9 mouse cellular contexts compared by ENCODE assay signal in the genomic region with DNA sequence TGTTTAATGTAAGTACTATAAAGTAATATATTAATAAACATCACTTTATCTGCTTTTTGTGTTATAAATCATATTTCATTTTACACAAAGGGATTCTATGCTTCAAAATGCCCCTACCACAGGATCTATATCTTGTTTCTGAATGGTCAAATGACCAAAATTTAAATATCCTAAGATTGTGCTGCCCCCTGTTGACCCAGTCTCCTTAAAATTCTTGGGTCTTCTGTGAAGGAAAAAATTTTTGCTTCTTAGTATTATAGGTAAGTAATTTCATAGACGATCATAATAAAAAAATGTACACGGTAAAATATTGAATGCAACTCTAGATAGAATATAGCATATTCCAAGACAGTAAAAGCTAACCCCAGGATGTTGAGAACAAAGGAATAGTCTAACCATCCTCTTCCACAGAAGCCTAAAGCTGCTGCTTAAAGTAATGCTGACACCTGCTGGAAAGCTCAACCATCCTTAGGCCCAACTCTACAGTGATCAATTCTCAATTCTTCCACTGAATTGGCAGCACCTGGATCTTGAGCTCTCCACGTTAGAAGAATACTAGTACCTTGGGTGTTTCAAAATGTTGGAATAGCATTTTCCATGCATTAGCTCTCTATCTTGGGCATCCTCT. TPM values are rescaled to one million over a fixed set of nuclear protein-coding genes. Genes with fewer than 3 reads are reported as not detected.
DNase-seq lines count a peak whose midpoint lies in the region; ATAC-seq and TF ChIP-seq lines count a peak whose summit lies in the region.
"Had no signal": no experiment of that assay in that cellular context is flagged by ENCODE, and none has a peak within 500 bp of the region (broad histone marks: within the 10 kb centered on the region; RNA-seq: fewer than 3 reads in every experiment).

No protein-coding gene starts in this region.

- H3K4me3 ChIP-seq in embryonic facial prominence, embryonic 11.5 days (ENCODE audit: low read depth, low read length) = no peak overlapping the region
- H3K4me3 ChIP-seq in embryonic facial prominence, embryonic 10.5 days = no peak overlapping the region
- no peak overlapping the region for H3K4me3 ChIP-seq in limb, embryonic 14.5 days (replicated peaks; ENCODE audit: low read length)

- no peaks in the 10 kb centered on the region for H3K4me1 ChIP-seq in embryonic facial prominence, embryonic 11.5 days (ENCODE audit: control insufficient read depth, insufficient read depth, low read length)
- H3K4me1 ChIP-seq in embryonic facial prominence, embryonic 10.5 days = no peaks in the 10 kb centered on the region
- no peaks in the 10 kb centered on the region for H3K4me1 ChIP-seq in limb, embryonic 14.5 days (ENCODE audit: control insufficient read depth, insufficient read depth, low read length)

- no peak overlapping the region for H3K4me2 ChIP-seq in embryonic facial prominence, embryonic 11.5 days (ENCODE audit: low read depth, low read length)
- no peak overlapping the region for H3K4me2 ChIP-seq in limb, embryonic 14.5 days (replicated peaks; ENCODE audit: low read depth, low read length, severe bottlenecking)

- intact Hi-C loops in left cerebral cortex, postnatal 4 days (cut with DNase I) = loop anchor here (10.0 kb wide), 1 partner anchor 127 kb away; no protein-coding TSS in a partner anchor

- no peak for ATAC-seq in embryonic facial prominence, embryonic 11.5 days (replicated peaks; ENCODE audit: insufficient number of reproducible peaks, low FRiP score, low TSS enrichment, low read depth)
- no peak for ATAC-seq in Patski
- peak; percentile 37; the same call in 1 of the 2 replicates for ATAC-seq in limb, embryonic 14.5 days (ENCODE audit: low FRiP score, low read depth)
- no peak for ATAC-seq in megakaryocyte-erythroid progenitor cell, adult 5-6 weeks (replicated peaks; ENCODE audit: low FRiP score, low TSS enrichment, poor library complexity, severe bottlenecking)

- H3K27ac ChIP-seq in embryonic facial prominence, embryonic 11.5 days (replicated peaks; ENCODE audit: low read depth, low read length) = no peak overlapping the region
- H3K27ac ChIP-seq in embryonic facial prominence, embryonic 10.5 days (replicated peaks) = no peak overlapping the region
- no peak overlapping the region for H3K27ac ChIP-seq in limb, embryonic 14.5 days (replicated peaks; ENCODE audit: low read depth, low read length)
- H3K27ac ChIP-seq: liver, embryonic 14.5 days had no signal

- H3K9ac ChIP-seq in embryonic facial prominence, embryonic 11.5 days (replicated peaks; ENCODE audit: low read length) = no peak overlapping the region
- H3K9ac ChIP-seq in limb, embryonic 14.5 days (ENCODE audit: low read depth, low read length, severe bottlenecking) = no peak overlapping the region
- H3K9ac ChIP-seq: liver, embryonic 14.5 days had no signal

- H3K36me3 ChIP-seq in embryonic facial prominence, embryonic 11.5 days (replicated peaks; ENCODE audit: control insufficient read depth, insufficient read depth, low read depth, low read length) = no peaks in the 10 kb centered on the region
- peaks cover 7% of the 10 kb centered on the region; the same call in 1 of the 2 replicates for H3K36me3 ChIP-seq in embryonic facial prominence, embryonic 10.5 days (replicated peaks)
- no peaks in the 10 kb centered on the region for H3K36me3 ChIP-seq in limb, embryonic 14.5 days (ENCODE audit: control insufficient read depth, insufficient read depth, low read length)

- H3K27me3 ChIP-seq in embryonic facial prominence, embryonic 11.5 days (ENCODE audit: control insufficient read depth, insufficient read depth, low read length) = no peaks in the 10 kb centered on the region
- no peaks in the 10 kb centered on the region for H3K27me3 ChIP-seq in embryonic facial prominence, embryonic 10.5 days (replicated peaks; ENCODE audit: low read depth, poor library complexity, severe bottlenecking)
- peaks cover 11% of the 10 kb centered on the region for H3K27me3 ChIP-seq in Patski
- H3K27me3 ChIP-seq in limb, embryonic 14.5 days (ENCODE audit: control insufficient read depth, insufficient read depth, low read length) = no peaks in the 10 kb centered on the region

- CTCF ChIA-PET in Patski (lab: Charles Lee) = interaction anchor here (0.6 to 2.0 kb wide), 8 partner anchors 16 to 201 kb away, joined by 3 to 16 read pairs (median 4); no protein-coding TSS in a partner anchor

- DNase-seq in embryonic facial prominence, embryonic 11.5 days (ENCODE audit: low spot score) = peak; percentile 74
- no peak for DNase-seq in embryonic facial prominence, embryonic 10.5 days (ENCODE audit: low spot score)
- peak; percentile 16 for DNase-seq in left cerebral cortex, postnatal 4 days
- no peak for DNase-seq in left cerebral cortex, adult 9 months (ENCODE audit: low spot score in 2 of 2)
- DNase-seq in Patski (ENCODE audit: low read depth, low spot score) = no peak
- DNase-seq in limb, embryonic 14.5 days (ENCODE audit: low spot score) = peak; percentile 67
- no peak for DNase-seq in frontal cortex, postnatal 25 days (ENCODE audit: low spot score in 2 of 2)

- peak; percentile 52 for TF ChIP-seq CTCF in Patski (IDR thresholded peaks at IDR 0.05)

- no peak for TF ChIP-seq POLR2A in limb, embryonic 14.5 days (IDR thresholded peaks at IDR 0.05; ENCODE audit: borderline replicate concordance, extremely low read depth, insufficient read depth, insufficient read length)

- no peaks in the 10 kb centered on the region for H3K9me3 ChIP-seq in embryonic facial prominence, embryonic 11.5 days (replicated peaks; ENCODE audit: control insufficient read depth, low read length)
- H3K9me3 ChIP-seq in embryonic facial prominence, embryonic 10.5 days = no peaks in the 10 kb centered on the region
- H3K9me3 ChIP-seq in limb, embryonic 14.5 days (ENCODE audit: control insufficient read depth, low read length) = 0 out of 2 replicates have a peak, but pooled peaks cover 6% of the 10 kb centered on the region

- in situ Hi-C loops in Patski (cut with MboI; ENCODE audit: low pct_unique_long_range_greater_than_20kb) = loop anchor here (5.0 to 25.0 kb wide), 3 partner anchors 130 to 725 kb away; a partner anchor contains a TSS

- 58% methylated on average over 3 of the region's 3 CpGs for WGBS in embryonic facial prominence, embryonic 11.5 days
- 65% methylated on average over 3 of the region's 3 CpGs for WGBS in embryonic facial prominence, embryonic 10.5 days
- WGBS in limb, embryonic 14.5 days = 46% methylated on average over 3 of the region's 3 CpGs

- POLR2A ChIA-PET in Patski (lab: Charles Lee) = interaction anchor here (0.8 kb wide), 1 partner anchor 127 kb away, joined by 3 read pairs; no protein-coding TSS in a partner anchor

RNA-seq across cellular contexts. Expression of a gene that starts 56.7 kb away (rescaled TPM):
- polyA plus RNA-seq in embryonic facial prominence, embryonic 11.5 days (2014; fragmentation: Nextera tagmentation; extraction: Ambion mirVana) = 44.1 and 52.1 TPM in 2 replicates
- 23.6 and 33.4 TPM in 2 replicates for polyA plus RNA-seq in embryonic facial prominence, embryonic 10.5 days (2016; fragmentation: Nextera tagmentation; extraction: Ambion mirVana)
- total RNA-seq in left cerebral cortex, postnatal 4 days (2021) = 10 to 100 TPM; 36.7 to 39.6 TPM
- 16.1 TPM for polyA plus RNA-seq in Patski (2021)
- polyA plus RNA-seq in limb, embryonic 14.5 days (2012; rRNA removed) = 110 and 143 TPM in 2 replicates
- polyA plus RNA-seq in limb, embryonic 14.5 days (2014; fragmentation: Nextera tagmentation; extraction: Ambion mirVana) = 84.7 and 96.9 TPM in 2 replicates
- total RNA-seq in megakaryocyte-erythroid progenitor cell, adult 5-6 weeks (2014; fragmentation: Nextera tagmentation) = 0.57 TPM in 1 of 2 replicates, not detected in the other
- not detected in 2 replicates for total RNA-seq in megakaryocyte-erythroid progenitor cell, adult 5-6 weeks (2017)

Comparison
In these comparisons a context has a peak if more than half of its experiments do, and no peak if none do; other contexts are left out.
1. DNase-seq: peak in embryonic facial prominence, embryonic 11.5 days (single experiment), left cerebral cortex, postnatal 4 days (single experiment) and limb, embryonic 14.5 days (single experiment); none in embryonic facial prominence, embryonic 10.5 days (single experiment), left cerebral cortex, adult 9 months (0 of 2), Patski (single experiment) and frontal cortex, postnatal 25 days (0 of 2).